Mouse (Mus musculus) megakaryocyte, embryonic 14.5 days (primary cell): ENCODE results near the gene Gabrb1.

Experiments
- FLI1 ChIP-seq: IDR thresholded peaks from 2 replicates; pipeline ENCODE4 v1.6.1; 2012; ENCODE audit warnings: low read length, inconsistent platforms, mixed read lengths
- GATA1 ChIP-seq: IDR thresholded peaks from 3 replicates; pipeline ENCODE4 v1.6.1; 2012; ENCODE audit warnings: mixed read lengths, low read length, inconsistent platforms, borderline replicate concordance

DNA sequence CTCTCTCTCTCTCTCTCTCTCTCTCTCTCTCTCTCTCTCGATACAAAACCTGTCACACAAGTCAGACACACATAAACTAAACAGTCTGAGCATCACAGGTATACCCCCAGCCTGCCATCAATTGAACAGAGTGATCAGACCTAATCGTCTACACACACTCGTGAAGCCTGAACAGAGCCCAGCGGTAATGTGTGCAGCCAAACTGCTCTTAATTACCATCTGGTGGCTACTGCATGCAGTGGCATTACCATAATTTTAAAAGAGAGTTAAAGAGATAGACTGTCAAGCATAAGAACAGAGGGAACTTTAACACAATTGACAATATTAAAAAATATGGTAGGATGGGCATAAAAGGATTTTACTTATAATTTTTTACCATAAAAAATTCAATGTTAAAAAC lies 7.7 kb downstream of the Gabrb1 start:
- no peak for TF ChIP-seq GATA1
- TF ChIP-seq FLI1: no peak
